Mouse (Mus musculus) right cerebral cortex, postnatal 36 days (tissue): ENCODE measurements around the gene Smg6.

Source experiments
- DNase-seq, 2 experiments: peaks; one replicate each; pipeline ENCODE4 v3.0.0; 2022; ENCODE audit warnings: low spot score in 2 of 2, mixed read lengths in 1 of 2

Gene Smg6

DNA sequence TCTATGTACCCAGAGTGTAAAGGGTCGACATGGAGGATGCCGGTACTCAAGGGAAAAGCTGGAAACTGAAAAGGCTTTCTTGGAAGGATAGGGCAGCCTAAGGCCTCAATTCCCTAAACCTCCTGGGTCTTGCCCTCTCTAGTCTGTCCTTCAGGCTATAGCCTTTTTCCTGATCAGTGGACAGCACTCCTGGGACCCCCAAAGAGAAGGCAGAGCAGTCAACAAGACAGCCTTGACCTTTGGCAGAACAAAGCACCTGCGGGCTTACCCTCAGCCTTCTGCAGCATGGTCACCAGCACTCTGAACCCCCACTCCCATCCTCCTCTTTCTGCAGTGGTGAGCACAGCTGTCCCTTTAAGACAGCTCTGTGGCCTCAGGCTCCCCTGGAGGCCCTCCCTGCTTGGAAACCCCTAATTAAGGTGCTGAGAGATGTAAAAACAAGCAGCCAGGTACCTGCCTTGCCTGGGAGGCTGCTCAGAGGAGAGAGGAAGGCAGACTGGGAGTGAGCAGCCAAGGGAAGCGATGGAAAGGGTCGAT is 265.4 kb downstream of the Smg6 start, which contains the start of gene Dph1:
Gene Dph1 (minus strand): TSS at position 337 of the 537 bp plus-strand sequence.
- no peak for DNase-seq

DNA sequence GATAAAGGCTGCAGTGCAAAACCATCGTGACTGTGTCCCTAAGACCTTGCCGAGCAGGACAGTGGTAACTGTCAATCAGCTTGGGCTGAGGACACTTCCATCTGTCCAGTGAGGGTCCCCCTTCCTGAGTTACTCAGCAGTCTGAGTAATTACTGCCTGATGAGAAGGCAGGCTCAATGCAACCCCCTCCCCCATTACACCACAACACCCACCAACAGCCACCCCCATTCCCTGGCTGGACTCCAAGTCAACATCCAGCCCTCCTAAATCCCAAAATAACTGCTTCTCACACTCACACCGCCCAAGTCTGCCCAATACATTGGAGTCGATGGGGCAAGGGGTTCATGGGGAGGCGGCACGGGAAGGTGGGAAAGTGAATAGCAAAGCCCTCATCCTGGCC is 266.2 kb downstream of the Smg6 start:
- DNase-seq, result no peak

DNA sequence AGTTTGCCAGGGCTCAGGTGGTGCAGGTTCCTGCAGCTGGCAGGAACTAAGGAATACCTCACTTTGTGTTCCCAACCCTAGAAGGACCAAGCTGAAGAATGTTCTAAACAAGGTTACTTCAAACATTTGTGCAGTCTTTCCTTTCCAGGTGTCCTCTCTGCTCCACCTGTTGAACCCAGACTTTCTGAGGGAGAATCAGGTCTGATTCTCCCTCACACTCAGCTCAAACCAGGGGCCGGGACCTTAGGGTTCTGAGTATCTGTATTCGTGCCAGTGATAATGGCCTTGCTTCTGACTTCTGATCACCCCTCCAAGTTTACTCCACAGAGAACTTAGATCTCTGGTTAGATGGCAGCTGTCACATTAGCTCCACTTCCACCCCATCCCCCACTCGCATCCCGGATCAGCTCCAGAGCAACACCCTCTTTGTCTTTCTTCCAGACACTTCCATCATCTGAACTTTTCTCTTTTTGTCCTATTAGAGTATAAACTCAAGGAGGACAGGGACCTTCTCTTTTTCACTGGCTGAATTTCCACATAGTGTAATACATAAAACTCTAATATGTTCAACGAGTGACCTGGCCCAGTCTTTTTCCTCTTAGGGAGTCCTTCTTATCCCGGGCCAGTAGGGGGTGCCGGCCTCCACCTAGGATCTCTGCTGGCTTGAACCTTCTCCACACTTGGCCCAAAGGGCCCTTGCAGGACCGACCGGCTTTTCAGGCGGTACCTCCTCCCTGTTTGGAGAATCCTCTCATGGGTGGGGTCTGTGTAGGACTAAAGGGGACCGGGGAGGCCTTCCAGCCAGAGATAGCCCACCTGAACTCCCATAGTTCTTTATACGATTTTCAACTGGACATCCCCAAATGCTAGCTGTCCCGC is 267.0 kb downstream of the Smg6 start:
- no peak for DNase-seq

DNA sequence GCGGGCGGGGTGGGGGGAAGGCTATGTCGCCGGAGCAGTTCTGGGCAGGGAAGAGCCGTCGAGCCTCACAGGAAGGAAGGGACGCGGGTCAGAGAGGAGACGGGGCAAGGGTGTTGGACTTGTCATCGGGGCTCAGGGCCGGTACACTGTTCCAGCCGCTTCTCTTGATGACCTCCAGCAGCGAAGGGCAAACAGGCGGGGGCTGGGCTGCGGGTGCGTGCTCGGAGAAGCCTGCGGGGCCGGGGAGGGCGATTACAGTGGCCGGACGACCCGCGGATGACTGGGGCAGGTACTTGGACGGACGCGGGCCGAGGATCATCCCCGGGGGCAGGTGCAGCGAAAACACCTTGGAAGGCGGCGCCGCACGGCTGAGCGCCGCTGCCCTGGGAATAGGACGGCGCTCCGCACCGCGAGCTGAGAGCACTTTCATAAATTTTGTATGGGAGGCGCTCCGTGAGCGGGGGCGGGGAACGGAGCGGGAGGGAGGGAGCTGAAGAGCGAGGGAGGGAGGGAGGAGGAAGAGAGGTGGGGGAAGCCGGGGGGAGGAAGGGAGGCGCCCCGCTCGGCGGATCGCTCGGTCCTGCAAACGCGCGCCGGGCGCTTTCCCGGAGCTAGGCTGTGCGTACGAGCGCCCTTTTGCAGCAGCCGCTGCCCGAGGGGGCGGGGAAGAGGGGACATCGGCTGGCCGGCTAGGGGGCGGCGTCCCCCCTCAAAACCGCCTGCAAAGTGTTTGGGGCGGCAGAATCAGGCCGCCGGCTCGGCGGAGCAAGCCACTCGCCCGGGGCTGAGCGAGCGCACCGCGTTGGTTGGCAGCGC is 267.8 kb downstream of the Smg6 start, which contains the start of gene Rtn4rl1:
Gene Rtn4rl1 (plus strand): TSS at position 528 of the 816 bp plus-strand sequence.
- no peak for DNase-seq

DNA sequence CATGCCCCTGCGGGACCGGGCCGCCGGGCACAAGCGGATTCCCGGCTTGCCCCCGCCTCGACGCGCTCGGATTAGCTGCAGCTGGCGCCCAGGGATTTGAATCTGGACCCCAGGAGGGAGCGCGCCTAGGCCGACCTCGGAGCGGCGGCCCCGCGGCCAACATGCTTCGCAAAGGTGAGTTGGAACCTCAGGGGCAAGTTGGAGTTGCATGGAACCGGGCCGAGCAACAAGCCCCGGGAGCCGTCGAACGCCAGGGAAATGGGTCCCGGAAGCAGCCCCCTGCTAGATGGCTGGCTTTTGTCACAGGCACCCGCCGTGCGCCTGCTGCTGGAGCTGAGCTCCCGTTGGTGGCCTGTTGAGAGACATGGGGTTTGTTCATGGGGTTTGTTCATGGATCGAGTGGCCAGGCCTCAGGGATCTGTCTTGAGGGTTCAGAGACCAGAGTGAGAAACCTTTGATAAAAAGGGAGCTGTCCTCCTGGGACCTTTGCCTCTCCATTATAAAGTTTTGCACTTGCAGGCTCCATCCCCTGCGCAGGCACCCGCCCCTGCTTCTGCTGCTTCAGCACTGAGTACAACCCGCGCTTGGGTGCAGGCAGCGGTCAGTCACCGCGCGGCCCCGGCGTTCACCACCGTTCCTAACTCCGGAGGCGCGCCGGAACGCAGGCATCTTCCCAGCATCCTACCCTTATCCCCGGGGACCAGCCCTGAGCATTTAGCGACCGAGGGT is 268.7 kb downstream of the Smg6 start:
- no peak for DNase-seq

DNA sequence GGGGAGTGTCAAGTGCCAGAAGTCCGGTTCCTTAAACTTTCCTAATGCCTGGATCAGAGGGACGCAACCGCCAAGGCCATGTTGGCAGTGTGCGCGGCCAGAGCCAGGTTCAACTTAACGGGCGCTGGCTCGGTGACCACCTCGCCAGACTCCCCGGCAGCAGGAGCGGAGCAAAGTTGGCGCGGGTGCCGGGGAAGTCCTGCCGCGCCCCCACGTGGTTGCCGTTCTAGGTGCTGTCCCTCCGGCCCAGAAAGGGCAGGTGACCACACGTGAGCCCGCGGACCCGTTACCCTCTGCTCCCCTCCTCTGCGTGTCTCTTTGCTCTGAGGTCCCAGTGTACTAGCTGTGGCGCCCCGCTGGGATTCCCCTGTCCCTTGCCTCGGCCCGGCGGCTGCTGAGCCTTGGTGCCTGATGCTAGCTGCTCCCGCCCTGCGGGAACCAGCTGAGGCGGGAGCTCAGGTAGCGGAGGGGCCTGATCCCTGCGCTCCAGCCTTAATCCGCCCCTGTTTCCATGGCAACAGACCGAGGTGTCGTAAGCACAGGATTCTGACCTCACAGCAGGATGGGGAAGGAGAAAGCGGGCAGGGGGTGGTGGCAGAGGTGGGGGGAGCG is 269.3 kb downstream of the Smg6 start:
- DNase-seq, result no peak

DNA sequence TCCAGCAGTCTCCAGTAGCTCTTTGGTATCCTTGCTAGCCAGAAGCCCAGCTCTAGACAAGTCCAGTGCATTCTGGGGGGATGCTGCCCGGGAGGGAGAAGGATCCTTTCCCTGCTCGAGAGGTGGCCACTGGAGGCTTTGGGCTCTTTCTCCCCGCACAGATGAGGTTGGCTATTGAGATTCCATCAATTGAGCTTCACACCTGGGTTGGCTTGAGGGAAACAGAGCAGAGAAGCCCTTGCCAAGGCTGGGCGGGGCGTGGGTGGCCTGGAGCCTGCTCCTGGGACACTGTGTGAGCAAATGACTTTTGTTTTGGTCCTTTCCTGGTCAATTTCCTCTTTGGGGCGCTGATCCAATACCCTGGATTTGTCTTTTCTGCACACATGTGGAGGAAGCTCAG is 270.5 kb downstream of the Smg6 start:
- no peak for DNase-seq

DNA sequence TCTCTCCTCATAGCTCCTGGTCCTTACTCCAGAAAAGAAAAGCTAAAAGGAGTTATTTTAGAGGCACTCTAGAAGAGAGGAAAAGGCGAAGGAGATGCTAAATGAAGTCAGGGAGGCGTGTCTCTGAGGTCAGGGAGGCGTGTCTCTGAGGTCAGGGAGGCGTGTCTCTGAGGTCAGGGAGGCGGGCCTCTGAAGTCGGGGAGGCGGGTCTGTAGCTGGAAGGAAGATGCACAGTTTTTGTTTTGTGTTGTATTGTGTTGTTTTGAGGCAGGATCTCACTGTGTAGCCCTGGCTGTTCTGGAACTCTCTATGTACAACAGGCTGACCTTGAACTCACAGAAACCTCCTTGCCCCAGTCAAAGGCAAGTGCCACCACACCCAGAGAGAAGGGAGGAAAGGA is 272.3 kb downstream of the Smg6 start:
- DNase-seq, result no peak

DNA sequence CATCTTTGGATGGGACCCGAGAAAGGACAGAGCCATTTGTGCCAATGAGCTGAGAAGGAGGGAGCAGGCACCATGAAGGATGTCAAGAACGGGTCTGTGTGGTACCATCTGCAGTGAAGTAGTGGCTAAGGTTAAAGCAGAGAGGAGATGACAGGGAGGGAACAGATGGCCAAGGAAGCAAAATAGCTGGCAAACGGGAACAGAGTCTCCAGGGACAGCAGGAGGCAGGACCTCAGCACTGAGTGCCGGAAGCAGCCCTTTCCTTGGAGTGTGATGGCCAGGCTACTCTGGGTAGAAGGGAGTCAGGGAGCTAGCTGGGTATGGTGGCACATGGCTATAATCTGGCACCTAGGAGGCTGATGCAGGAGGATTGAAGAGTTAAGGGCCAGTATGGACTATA is 273.2 kb downstream of the Smg6 start:
- no peak for DNase-seq

DNA sequence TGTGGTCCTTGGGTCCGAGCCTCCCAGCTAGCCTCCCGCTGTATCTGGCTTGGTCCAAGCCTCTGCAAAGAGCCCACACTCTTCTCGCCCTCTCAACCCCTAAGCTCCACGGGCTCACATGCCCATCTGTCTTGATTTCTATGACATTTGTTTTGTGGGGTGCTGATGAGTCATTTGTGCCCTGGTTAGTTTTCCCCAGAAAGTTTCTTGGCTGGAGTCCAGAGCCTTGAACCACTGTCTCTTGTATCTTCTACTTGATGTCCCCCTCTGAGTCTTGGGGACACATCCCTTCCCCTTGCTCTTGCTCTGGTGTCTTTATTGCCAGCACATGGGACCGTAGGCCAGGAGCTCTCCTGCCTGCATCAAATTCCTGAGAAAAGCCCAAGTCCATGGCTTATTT is 274.3 kb downstream of the Smg6 start:
- DNase-seq, result no peak

DNA sequence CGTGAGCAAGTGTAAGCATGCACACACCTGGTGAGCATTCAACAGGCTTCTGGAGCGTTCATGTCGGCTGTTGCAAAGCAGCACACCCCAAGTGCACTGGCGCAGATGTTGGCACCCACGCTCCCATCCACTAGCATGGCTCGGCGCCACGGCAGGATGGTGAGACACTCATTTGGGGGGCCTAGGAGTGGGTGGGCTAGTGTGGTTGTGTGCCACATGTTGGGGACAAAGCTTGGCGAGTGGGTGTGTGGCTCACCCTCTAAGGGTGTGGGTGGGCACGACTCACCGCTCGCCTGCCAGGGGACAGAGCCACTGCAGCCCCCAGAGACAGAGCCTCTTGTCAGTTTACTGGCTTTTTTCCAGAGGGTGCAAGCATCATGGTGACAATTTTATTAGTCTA is 275.3 kb downstream of the Smg6 start:
- peak; percentile 77 to 82 for DNase-seq

DNA sequence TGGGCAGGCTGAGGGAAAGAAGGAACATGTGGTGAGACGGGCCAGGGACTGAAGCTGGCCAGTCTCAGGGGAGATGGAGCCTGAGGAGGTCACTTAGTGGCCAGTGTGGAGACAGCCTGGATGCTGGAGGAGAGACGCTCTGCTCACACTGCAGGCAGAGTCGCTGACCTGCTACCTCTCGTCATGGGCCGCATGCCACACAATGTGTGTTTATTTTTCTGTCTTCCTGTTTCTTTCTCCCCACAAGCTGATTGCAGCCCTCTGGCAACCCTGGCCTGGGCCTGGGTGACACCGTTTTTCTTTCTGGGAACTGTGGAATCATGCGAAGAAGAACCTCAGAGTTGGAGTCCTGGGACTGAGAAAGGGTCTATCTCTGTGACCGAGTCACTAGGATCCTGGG is 276.1 kb downstream of the Smg6 start:
- DNase-seq, result no peak

DNA sequence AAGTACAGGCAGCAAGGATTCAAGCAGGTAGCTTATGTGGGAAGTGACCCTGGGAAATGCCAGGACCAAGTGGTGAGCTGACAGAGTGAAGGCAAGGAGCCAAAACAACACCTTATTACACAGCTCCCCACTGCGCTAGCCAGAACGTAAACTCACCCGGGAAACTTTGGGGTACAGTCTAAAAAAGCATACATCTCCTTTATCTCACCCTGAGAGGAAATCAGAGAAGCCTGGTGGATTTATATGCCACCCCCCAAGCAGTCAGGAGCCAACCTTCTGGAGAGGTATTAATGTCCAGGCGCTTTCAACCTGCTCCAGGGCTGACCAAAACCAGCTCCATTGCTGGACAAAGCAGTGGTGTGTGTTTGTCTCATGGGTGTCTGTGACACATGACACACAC is 278.3 kb downstream of the Smg6 start:
- no peak for DNase-seq

DNA sequence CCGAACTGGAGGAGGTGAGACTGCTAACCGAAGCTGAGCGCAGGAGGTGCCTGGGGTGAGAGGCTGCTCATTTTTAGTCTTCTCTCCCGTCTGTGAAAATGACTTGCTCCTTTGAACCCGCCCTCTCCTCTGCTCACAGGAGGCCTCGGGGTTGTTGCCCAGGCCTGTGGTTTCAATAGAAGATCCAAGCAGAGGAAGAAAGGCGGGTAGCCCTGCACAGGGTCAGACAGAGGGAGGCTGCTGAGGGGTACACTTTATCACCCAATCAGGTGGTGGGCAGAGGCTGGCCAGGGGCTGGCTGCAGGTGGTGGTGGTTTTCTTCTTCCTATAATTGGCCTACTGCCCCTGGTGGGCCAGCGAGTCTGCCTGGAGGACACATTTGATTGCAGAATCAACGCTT is 278.8 kb downstream of the Smg6 start:
- no peak for DNase-seq

DNA sequence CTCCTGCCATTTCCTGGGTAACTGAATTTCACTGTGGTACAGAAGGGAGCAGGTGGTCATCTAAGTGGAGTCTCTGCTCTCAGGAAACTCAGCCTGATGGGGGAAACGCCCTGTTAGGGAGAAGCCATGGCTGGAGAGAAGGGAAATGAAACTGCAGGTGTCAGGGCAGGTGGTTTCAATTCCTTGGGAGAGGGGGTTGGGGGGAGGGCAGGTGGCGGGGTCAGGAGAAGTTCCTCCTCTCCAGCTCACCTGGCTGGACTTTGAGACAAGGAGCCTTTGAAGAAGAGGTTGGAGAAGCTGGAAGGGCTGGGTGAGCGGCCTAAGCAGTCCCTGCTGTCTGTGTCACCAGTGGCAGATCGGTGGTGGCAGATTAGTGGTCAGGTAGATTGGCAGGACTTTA is 280.7 kb downstream of the Smg6 start:
- no peak for DNase-seq

DNA sequence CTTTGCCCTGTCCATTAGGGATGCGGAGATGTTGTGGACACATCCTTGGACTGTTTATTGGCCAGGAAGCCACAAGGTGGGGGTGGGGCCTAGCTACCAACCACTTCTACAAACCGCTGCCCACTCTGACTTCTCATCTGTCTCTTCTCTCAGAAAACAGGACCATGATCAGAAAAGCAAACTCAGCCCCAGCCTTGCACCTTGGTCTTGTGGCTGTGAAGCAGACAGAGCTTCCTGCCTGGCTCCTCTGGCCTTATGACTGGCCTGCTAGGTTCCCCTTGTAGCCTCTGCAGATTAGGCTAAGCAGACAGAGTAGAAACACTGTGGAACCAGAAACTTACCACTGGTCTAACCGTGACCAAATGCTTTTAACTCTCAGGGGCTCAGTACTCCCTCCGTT is 283.7 kb downstream of the Smg6 start:
- no peak for DNase-seq

DNA sequence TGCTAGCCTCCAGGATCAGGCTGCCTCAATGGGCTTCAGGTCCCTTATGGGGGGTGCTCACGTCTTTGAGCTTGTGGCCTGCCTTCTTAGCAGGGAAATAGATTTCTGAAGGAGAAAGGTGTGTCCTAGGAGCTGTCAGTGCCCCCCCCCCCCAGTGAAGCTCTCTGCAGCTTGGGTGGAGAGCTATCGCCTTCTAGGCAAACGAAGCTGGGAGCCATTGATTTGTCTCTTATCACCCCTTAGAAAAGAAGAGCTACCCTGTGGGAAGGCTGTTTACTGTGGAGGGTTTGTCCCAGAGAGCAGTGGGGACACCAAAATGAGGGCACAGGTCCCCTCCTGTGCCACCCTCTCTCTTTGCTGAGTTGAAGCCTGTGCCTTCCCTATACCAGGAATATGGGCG is 284.5 kb downstream of the Smg6 start:
- DNase-seq, result no peak

DNA sequence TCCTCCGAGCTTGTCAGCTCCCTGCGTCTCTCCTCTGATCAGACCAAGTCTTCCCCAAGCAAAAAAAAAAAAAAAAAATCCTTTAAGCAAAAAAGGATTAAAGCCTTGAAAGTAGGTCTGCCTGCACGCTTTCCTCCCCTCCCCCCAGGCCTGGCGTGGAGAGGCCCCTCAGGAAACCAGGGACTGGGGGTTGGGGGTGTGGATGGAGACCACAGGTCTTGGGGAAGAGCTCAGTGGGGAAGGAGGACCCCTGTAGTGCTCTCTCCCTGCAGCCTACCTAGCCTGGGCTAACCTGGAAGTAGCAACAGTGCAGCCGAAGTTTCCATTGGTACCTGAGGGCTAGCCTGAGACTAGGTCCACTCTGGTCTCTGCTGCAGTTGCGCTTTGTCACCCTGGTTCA is 285.1 kb downstream of the Smg6 start:
- no peak for DNase-seq

DNA sequence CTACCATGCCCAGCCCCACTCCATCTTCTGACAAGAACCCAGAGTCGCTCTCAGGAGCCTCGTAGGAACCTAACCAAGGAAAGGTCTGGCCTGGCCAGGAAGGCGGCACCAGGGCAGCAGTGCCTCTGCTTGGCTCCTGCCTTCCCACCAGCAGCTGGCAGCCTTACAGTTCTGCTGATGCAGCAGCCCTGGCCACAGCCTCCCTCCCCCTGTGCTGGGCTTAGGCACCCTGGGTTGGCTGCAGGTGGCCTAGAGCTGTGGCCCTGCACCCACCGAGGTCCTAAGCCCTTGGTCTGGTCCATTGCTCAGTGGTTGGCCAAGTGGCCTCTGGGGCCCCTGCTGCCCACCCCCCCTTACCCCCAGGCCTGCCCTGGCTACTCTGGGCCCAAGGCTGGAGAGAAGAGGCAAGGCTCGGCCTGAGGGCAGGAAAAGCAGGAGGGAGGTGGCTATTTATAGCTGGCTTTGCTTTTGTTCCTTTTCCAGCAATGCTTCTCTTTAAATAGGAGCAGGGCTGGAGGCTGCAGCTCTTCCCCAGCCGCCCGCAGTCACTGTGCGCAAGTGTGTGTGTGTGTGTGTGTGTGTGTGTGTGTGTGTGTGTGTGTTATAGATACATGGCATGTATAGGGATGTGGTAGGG is 286.5 kb downstream of the Smg6 start:
- DNase-seq, result peak in 1 of 2 experiments; percentile 49

DNA sequence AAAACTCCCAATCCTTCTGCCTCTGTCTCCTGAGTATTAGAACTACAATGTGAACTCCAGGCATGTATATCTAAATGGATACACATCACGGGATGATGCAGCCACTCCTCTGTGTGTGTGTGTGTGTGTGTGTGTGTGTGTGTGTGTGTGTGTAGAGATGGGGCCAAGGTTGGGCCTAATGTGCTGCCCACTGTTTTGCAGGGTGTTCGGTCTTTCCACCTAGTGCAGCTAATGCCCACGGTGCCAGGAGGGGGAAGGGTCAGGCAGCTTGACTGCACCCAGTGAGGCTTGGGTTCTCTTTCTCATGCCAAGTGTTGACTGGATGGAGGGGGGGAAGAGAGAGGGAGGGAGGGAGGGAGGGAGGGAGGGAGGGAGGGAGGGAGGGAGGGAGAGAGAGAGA is 287.3 kb downstream of the Smg6 start:
- no peak for DNase-seq
